Mouse (Mus musculus): ENCODE measurements at regions not wholly inside any gene's neighbourhood (a gene's known extent, or its start where the extent isn't known, plus 50 kb on each side); places are given as distances from the start of the nearest gene placed in this dataset.

DNA sequence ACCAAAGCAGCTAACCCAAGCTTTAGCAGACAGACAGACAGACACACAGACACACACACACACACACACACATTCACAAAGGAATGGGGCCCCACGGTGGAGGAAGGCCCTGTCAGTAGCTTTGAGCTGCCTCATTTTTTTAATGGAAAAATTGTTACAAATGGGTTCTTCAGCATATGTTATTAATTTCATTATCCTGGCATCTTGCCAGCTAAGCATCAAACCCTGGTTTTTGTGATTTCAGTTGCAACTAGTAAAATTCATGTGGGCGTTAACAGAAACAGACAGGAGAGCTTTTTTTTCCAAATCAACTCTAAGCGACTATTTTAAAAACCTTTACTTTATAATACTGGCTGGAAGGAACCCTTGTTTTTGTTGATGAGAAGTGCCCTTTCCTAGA lies 138.4 kb upstream of the Eya4 start:
- 61% methylated on average over 3 of the region's 3 CpGs for WGBS
- H3K9me3 ChIP-seq (replicated peaks; ENCODE audit: control insufficient read depth, low read length): no peaks in the 10 kb centered on the region
- ATAC-seq (replicated peaks; ENCODE audit: extremely low read depth, insufficient read depth, low FRiP score): no peak
- no peak overlapping the region for H3K27ac ChIP-seq (ENCODE audit: low read length)
- H3K4me1 ChIP-seq (ENCODE audit: control insufficient read depth, insufficient read depth, low read length): no peaks in the 10 kb centered on the region
- no peak overlapping the region for H3K9ac ChIP-seq (ENCODE audit: low read length)
- H3K27me3 ChIP-seq (ENCODE audit: control insufficient read depth, insufficient read depth, low read length): no peaks in the 10 kb centered on the region
- H3K36me3 ChIP-seq (ENCODE audit: control insufficient read depth, insufficient read depth): no peaks in the 10 kb centered on the region
- H3K4me3 ChIP-seq (ENCODE audit: low read length): no peak overlapping the region
- no peak overlapping the region for H3K4me2 ChIP-seq (ENCODE audit: low read depth, low read length)

DNA sequence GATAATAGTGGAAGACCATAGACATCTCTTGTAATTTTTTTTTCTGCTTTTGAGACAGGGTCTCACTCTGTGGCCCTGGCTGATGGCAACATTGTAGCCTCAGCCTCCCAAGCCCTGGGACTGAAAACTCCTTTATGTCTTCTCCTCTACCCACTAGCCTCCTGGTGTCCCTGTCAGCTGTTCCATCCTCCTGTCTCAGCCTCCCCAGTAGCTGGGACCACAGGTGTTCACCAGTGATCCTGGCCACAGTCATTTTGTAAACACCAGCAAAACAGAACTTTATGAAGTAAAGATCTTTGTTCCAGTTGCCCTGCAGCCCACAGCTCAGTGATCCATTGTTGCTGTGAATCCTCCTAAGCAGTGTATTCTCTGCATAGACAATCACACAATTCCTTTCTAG lies 129.9 kb upstream of the Eya4 start:
- ATAC-seq (replicated peaks; ENCODE audit: extremely low read depth, insufficient read depth, low FRiP score): no peak
- H3K9ac ChIP-seq (ENCODE audit: low read length): no peak overlapping the region
- H3K27ac ChIP-seq (ENCODE audit: low read length): no peak overlapping the region
- H3K27me3 ChIP-seq (ENCODE audit: control insufficient read depth, insufficient read depth, low read length): no peaks in the 10 kb centered on the region
- no peaks in the 10 kb centered on the region for H3K9me3 ChIP-seq (replicated peaks; ENCODE audit: control insufficient read depth, low read length)
- no peak overlapping the region for H3K4me3 ChIP-seq (ENCODE audit: low read length)
- no peak overlapping the region for H3K4me2 ChIP-seq (ENCODE audit: low read depth, low read length)
- H3K36me3 ChIP-seq (ENCODE audit: control insufficient read depth, insufficient read depth): no peaks in the 10 kb centered on the region
- H3K4me1 ChIP-seq (ENCODE audit: control insufficient read depth, insufficient read depth, low read length): no peaks in the 10 kb centered on the region

DNA sequence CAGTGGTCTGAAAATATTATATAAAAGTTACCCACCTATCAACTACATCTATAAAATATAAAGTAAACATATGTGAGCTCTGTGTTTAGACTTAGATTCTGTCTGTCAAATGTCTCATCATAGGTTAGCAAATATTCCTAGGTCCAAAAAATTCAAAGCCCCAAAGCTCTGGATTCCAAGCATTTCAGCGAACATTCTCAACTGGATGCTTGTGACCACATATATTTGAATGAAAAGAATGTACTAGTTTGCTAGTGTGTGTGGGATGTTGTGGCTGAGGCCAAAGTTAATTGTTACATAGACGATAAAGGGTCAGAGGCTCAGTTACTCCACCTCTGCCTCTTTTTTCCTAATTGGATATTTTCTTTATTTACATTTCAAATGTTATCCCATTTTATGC lies 128.3 kb upstream of the Eya4 start:
- no peak overlapping the region for H3K9ac ChIP-seq (ENCODE audit: low read length)
- WGBS: 76% methylated on average over 2 of the region's 2 CpGs
- no peak overlapping the region for H3K4me3 ChIP-seq (ENCODE audit: low read length)
- ATAC-seq (replicated peaks; ENCODE audit: extremely low read depth, insufficient read depth, low FRiP score): no peak
- H3K4me2 ChIP-seq (ENCODE audit: low read depth, low read length): no peak overlapping the region
- no peaks in the 10 kb centered on the region for H3K27me3 ChIP-seq (ENCODE audit: control insufficient read depth, insufficient read depth, low read length)
- no peaks in the 10 kb centered on the region for H3K4me1 ChIP-seq (ENCODE audit: control insufficient read depth, insufficient read depth, low read length)
- H3K9me3 ChIP-seq (replicated peaks; ENCODE audit: control insufficient read depth, low read length): no peaks in the 10 kb centered on the region
- no peak overlapping the region for H3K27ac ChIP-seq (ENCODE audit: low read length)
- no peaks in the 10 kb centered on the region for H3K36me3 ChIP-seq (ENCODE audit: control insufficient read depth, insufficient read depth)

DNA sequence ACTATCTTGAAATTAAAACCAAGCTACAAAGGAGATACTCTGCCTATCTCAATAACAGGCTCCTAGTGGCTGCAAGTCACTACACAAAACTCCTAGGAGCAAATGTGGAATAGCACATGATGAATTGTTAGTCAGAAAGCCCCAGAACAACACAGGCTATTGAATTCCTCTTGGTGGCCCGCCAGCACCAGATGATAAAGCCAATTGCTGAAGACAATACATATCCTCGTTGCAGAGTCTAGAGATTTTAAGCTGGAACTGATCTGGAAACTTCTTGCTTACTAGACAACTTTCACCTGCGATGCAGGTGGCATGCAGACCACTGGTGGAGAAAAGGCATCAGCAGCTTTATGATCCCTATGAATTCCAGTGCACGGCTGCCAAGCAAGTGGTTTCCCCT lies 126.5 kb upstream of the Eya4 start:
- WGBS: 76% methylated on average over 4 of the region's 4 CpGs
- Histone ChIP-seq H3K4me1 (ENCODE audit: control insufficient read depth, insufficient read depth, low read length) (no peaks in the 10 kb centered on the region), H3K9ac (ENCODE audit: low read length) (no peak overlapping the region), H3K36me3 (ENCODE audit: control insufficient read depth, insufficient read depth) (no peaks in the 10 kb centered on the region), H3K4me3 (ENCODE audit: low read length) (no peak overlapping the region), H3K27ac (ENCODE audit: low read length) (no peak overlapping the region), H3K9me3 (replicated peaks; ENCODE audit: control insufficient read depth, low read length) (no peaks in the 10 kb centered on the region), H3K4me2 (ENCODE audit: low read depth, low read length) (no peak overlapping the region), H3K27me3 (ENCODE audit: control insufficient read depth, insufficient read depth, low read length) (no peaks in the 10 kb centered on the region)
- ATAC-seq (replicated peaks; ENCODE audit: extremely low read depth, insufficient read depth, low FRiP score): no peak

DNA sequence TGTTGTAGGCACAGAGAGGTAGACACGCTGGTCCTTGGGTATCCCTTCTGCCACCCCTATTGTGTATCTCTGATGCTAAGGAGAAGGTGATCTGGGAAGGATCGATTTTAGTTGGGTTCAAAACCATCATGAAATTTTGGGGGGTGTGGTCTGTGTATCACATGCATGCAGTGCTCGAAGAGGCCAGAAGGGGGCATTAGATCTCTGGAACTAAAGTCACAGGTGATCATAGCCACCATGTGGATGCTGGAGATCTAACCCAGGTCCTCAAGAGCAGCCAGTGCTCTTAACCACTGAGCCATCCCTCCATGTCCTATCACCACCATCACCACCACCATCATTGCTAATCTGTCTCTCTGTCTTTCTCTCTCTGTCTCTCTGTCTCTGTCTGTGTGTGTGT lies 100.4 kb upstream of the Eya4 start:
- Histone ChIP-seq H3K27ac (ENCODE audit: low read length) (no peak overlapping the region), H3K9ac (ENCODE audit: low read length) (no peak overlapping the region), H3K4me3 (ENCODE audit: low read length) (no peak overlapping the region), H3K9me3 (replicated peaks; ENCODE audit: control insufficient read depth, low read length) (no peaks in the 10 kb centered on the region), H3K27me3 (ENCODE audit: control insufficient read depth, insufficient read depth, low read length) (no peaks in the 10 kb centered on the region), H3K36me3 (ENCODE audit: control insufficient read depth, insufficient read depth) (no peaks in the 10 kb centered on the region), H3K4me2 (ENCODE audit: low read depth, low read length) (no peak overlapping the region), H3K4me1 (ENCODE audit: control insufficient read depth, insufficient read depth, low read length) (no peaks in the 10 kb centered on the region)
- no peak for ATAC-seq (replicated peaks; ENCODE audit: extremely low read depth, insufficient read depth, low FRiP score)
- WGBS: 80% methylated on average over 3 of the region's 3 CpGs

DNA sequence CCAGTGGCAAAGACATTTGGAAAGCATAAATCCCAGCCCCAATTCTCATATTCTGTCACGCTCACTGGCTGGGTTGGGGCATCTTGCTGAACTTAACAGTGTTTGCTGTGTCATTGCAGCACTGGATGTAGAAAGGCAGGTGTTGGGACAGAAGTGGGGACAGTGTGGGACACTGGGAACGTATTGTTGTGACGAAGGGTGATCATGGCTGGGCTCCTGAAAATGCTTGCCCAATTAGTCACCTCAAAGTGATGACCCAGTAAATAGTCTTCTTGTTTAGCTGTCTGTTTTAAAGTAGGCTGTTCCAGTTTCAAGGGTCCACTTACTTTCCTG lies 100.0 kb upstream of the Eya4 start:
- Histone ChIP-seq H3K9ac (ENCODE audit: low read length) (no peak overlapping the region), H3K4me1 (ENCODE audit: control insufficient read depth, insufficient read depth, low read length) (no peaks in the 10 kb centered on the region), H3K4me3 (ENCODE audit: low read length) (no peak overlapping the region), H3K9me3 (replicated peaks; ENCODE audit: control insufficient read depth, low read length) (no peaks in the 10 kb centered on the region), H3K36me3 (ENCODE audit: control insufficient read depth, insufficient read depth) (no peaks in the 10 kb centered on the region), H3K27me3 (ENCODE audit: control insufficient read depth, insufficient read depth, low read length) (no peaks in the 10 kb centered on the region), H3K4me2 (ENCODE audit: low read depth, low read length) (no peak overlapping the region), H3K27ac (ENCODE audit: low read length) (no peak overlapping the region)
- 87% methylated on average over 3 of the region's 3 CpGs for WGBS
- ATAC-seq (replicated peaks; ENCODE audit: extremely low read depth, insufficient read depth, low FRiP score): no peak

DNA sequence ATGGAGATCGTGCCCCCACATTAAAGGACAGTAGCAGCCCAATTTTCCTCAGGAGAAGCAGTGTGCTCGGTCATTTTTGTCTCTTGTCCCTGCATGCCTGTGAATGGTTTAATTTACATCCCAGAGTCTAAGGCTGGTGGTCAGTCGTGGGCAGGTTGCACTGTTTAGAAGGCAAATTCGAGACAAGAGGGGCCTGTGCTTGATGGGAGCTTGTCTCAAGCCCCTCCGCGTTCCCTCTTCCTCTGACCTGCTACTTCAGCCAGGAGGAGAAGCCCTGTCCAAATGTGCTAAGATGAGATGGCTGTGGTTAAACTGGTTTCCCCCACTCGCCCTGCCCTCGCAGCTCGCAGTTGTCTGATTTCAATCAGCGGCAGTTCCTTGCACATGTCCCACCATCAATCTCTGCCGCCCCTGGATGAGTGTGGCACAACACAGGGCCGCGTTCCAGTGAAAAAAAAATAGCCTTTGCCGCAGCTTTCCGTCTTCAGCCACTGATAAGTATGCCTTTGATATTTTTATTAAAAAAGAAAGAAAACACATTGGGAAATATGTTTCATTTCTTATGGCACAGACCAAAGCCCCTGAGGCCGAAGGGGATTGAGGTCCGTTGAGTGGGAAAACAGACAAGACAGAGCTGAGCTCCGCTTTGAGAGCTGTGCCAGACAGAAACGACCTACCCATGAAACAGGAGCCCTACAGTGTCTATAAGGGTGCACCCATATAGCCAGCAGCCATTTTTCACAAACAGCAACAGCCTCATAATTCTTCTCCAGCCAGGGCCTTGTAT lies 99.5 kb upstream of the Eya4 start:
- Histone ChIP-seq H3K9me3 (replicated peaks; ENCODE audit: control insufficient read depth, low read length) (no peaks in the 10 kb centered on the region), H3K4me3 (ENCODE audit: low read length) (no peak overlapping the region), H3K4me2 (ENCODE audit: low read depth, low read length) (no peak overlapping the region), H3K36me3 (ENCODE audit: control insufficient read depth, insufficient read depth) (no peaks in the 10 kb centered on the region), H3K9ac (ENCODE audit: low read length) (no peak overlapping the region), H3K27me3 (ENCODE audit: control insufficient read depth, insufficient read depth, low read length) (no peaks in the 10 kb centered on the region), H3K4me1 (ENCODE audit: control insufficient read depth, insufficient read depth, low read length) (no peaks in the 10 kb centered on the region), H3K27ac (ENCODE audit: low read length) (no peak overlapping the region)
- 66% methylated on average over 19 of the region's 19 CpGs for WGBS
- ATAC-seq (replicated peaks; ENCODE audit: extremely low read depth, insufficient read depth, low FRiP score): no peak

DNA sequence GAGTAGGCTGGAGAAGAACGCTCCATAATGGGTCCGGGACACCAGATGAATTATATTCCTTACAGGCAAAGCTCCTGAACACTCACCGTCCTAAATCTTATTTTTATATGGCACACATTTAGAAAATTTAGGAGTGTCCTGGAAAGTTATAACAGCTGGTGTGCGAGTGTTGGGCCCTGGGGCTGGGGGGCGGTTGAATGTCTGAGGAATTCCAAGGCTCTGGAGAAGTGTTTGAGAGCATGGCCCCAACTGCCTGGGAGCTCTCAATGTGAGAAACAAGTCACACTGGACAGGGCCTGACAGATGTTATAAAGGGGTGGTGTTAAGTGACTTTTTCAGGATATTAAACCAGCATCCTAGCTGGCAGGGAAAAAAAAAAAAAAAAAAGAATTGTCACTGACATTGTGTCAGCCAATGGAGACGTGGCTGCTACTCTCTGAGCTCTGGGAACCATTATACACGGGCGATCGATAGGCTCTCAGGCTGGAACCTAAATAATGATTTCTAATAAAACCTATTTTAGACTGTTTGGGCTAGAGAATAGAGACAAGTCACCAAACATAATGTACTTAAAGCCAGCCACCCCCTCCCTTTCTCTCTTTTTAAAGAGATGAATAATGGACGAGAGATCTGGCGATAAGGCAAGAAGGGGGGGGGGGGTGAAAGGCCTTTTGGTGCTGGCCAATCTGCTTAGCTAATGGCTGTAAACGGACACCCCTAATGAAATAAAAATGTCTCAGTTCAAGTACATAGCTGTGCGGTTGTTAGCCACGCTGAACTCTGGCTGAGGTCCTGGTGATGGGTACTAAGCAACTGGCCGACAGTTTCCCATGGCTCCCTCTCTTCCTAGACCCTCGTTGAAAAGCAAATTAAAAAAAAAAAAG lies 98.6 kb upstream of the Eya4 start:
- Histone ChIP-seq H3K4me1 (ENCODE audit: control insufficient read depth, insufficient read depth, low read length) (no peaks in the 10 kb centered on the region), H3K27ac (ENCODE audit: low read length) (no peak overlapping the region), H3K4me3 (ENCODE audit: low read length) (no peak overlapping the region), H3K9me3 (replicated peaks; ENCODE audit: control insufficient read depth, low read length) (no peaks in the 10 kb centered on the region), H3K36me3 (ENCODE audit: control insufficient read depth, insufficient read depth) (no peaks in the 10 kb centered on the region), H3K4me2 (ENCODE audit: low read depth, low read length) (no peak overlapping the region), H3K27me3 (ENCODE audit: control insufficient read depth, insufficient read depth, low read length) (no peaks in the 10 kb centered on the region), H3K9ac (ENCODE audit: low read length) (no peak overlapping the region)
- WGBS: 71% methylated on average over 16 of the region's 16 CpGs
- no peak for ATAC-seq (replicated peaks; ENCODE audit: extremely low read depth, insufficient read depth, low FRiP score)

DNA sequence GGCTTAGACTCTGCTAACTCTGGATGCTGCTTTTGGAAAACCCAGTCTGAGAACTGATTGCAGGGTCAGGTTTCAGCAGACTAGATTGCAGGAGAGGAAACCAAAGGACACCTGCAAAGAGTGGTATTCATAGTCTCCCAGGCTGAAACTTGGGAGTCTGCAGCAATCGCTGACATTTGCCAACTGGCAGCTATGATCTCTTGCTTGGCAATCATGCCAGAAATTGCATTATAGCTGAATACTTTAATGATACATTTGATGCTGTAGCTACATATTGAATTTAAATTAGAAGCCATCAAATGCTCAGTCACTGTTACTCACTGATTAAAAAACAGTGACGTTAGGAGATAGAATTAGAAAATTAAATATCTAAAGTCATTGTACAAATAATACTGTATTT lies 79.8 kb upstream of the Eya4 start:
- Histone ChIP-seq H3K9me3 (replicated peaks; ENCODE audit: control insufficient read depth, low read length) (no peaks in the 10 kb centered on the region), H3K9ac (ENCODE audit: low read length) (no peak overlapping the region), H3K27me3 (ENCODE audit: control insufficient read depth, insufficient read depth, low read length) (no peaks in the 10 kb centered on the region), H3K27ac (ENCODE audit: low read length) (no peak overlapping the region), H3K4me1 (ENCODE audit: control insufficient read depth, insufficient read depth, low read length) (no peaks in the 10 kb centered on the region), H3K4me3 (ENCODE audit: low read length) (no peak overlapping the region), H3K4me2 (ENCODE audit: low read depth, low read length) (no peak overlapping the region), H3K36me3 (ENCODE audit: control insufficient read depth, insufficient read depth) (no peaks in the 10 kb centered on the region)
- no peak for ATAC-seq (replicated peaks; ENCODE audit: extremely low read depth, insufficient read depth, low FRiP score)
- 69% methylated on average over 2 of the region's 2 CpGs for WGBS
